Mouse (Mus musculus): ENCODE measurements at regions not wholly inside any gene's neighbourhood (a gene's known extent, or its start where the extent isn't known, plus 50 kb on each side); places are given as distances from the start of the nearest gene placed in this dataset.

DNA sequence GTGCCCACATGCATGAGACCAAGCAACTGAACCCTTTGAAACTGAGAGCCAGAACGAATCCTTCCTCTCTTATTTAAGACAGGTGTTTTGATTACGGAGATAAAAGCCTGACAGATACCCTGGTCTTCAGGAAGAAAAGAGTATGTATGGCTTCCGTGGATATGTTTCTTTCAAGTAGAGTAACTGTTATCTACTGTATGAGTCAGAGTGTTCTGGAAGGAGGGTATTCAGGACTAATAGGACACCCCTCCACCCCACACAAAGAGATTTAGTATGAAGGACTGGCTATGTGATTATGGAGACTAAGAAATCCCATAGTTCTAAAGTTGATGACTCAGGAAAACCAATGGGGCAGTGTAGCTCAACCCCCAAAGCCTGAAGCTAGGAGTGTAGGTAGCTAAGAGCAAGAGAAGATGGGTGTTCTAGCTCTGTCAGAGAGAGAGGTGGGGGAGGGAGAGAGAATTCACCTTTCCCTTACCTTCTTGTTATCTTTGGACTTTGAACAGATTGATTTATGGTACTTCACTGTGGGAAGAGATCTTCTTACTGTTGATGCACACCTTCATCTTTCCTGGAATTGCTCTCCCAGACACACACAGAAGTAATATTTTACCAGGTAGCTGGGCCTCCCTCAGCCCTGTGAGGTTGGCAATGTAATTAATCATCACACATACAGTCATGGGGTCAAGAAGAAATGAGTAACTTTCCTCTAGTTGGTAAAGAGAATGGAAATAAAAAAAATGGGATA, 87.6 kb upstream of the Tab2 start:
- Histone ChIP-seq H3K4me3 (ENCODE audit: insufficient read depth, poor library complexity, severe bottlenecking) (no peak overlapping the region), H3K79me2 (ENCODE audit: control insufficient read depth, insufficient read depth) (no peaks in the 10 kb centered on the region), H3K36me3 (ENCODE audit: control insufficient read depth, insufficient read depth) (no peaks in the 10 kb centered on the region), H3K27me3 (ENCODE audit: control insufficient read depth, insufficient read depth, insufficient read length) (no peaks in the 10 kb centered on the region), H3ac (ENCODE audit: control insufficient read depth, insufficient read length, low read depth) (no peak overlapping the region), H3K79me3 (ENCODE audit: low read depth) (no peaks in the 10 kb centered on the region)
- no peak for TF ChIP-seq CEBPB (IDR thresholded peaks at IDR 0.05; ENCODE audit: low read depth)
- TF ChIP-seq USF1 (IDR thresholded peaks at IDR 0.05; ENCODE audit: low read depth): no peak
- TF ChIP-seq CTCF (IDR thresholded peaks at IDR 0.05; ENCODE audit: control insufficient read depth, insufficient read depth, insufficient read length): no peak
- TF ChIP-seq MYOG (IDR thresholded peaks at IDR 0.05; ENCODE audit: control insufficient read depth, extremely low read depth, insufficient read length): no peak
- TF ChIP-seq MAX (IDR thresholded peaks at IDR 0.05): no peak
- TF ChIP-seq MYOD1 (IDR thresholded peaks at IDR 0.05; ENCODE audit: control insufficient read depth, insufficient read length, low read depth): no peak
- TF ChIP-seq FOSL1 (IDR thresholded peaks at IDR 0.05; ENCODE audit: insufficient read depth, low read length, poor library complexity, severe bottlenecking): no peak

DNA sequence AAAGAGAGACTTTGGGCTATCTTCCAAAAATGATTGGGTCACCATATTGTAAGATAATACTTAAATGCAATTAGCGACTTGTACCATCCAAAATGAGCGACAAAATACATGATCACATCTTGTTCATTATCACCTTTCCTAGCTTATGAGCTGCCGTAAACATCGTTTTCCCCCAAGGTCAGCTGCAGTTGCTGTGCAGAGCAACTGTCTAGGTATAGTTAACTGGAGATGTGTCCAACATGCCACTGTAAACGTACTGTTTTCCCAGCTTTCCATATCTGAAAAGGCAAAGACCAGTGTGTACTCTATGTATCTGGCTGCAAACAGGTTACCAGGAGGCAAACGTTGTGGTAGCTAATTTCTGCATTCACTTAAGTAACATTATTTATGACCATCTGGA, 86.3 kb upstream of the Tab2 start:
- no peaks in the 10 kb centered on the region for H3K27me3 ChIP-seq (ENCODE audit: control insufficient read depth, insufficient read depth, insufficient read length)
- TF ChIP-seq CTCF (IDR thresholded peaks at IDR 0.05; ENCODE audit: control insufficient read depth, insufficient read depth, insufficient read length): no peak
- no peak for TF ChIP-seq MYOD1 (IDR thresholded peaks at IDR 0.05; ENCODE audit: control insufficient read depth, insufficient read length, low read depth)
- TF ChIP-seq MAX (IDR thresholded peaks at IDR 0.05): no peak
- no peak for TF ChIP-seq FOSL1 (IDR thresholded peaks at IDR 0.05; ENCODE audit: insufficient read depth, low read length, poor library complexity, severe bottlenecking)
- no peak for TF ChIP-seq CEBPB (IDR thresholded peaks at IDR 0.05; ENCODE audit: low read depth)
- TF ChIP-seq MYOG (IDR thresholded peaks at IDR 0.05; ENCODE audit: control insufficient read depth, extremely low read depth, insufficient read length): no peak
- TF ChIP-seq USF1 (IDR thresholded peaks at IDR 0.05; ENCODE audit: low read depth): no peak
- no peak overlapping the region for H3ac ChIP-seq (ENCODE audit: control insufficient read depth, insufficient read length, low read depth)

GRCm38 (mm10) chr10:8041790-8042189, 85.8 kb upstream of the Tab2 start:
- H3K36me3 ChIP-seq (ENCODE audit: control insufficient read depth, insufficient read depth): no peaks in the 10 kb centered on the region
- H3ac ChIP-seq (ENCODE audit: control insufficient read depth, insufficient read length, low read depth): no peak overlapping the region
- H3K79me2 ChIP-seq (ENCODE audit: control insufficient read depth, insufficient read depth): no peaks in the 10 kb centered on the region
- no peak overlapping the region for H3K4me3 ChIP-seq (ENCODE audit: insufficient read depth, poor library complexity, severe bottlenecking)
- TF ChIP-seq MYOG (IDR thresholded peaks at IDR 0.05; ENCODE audit: control insufficient read depth, extremely low read depth, insufficient read length) (no peak), CEBPB (IDR thresholded peaks at IDR 0.05; ENCODE audit: low read depth) (no peak), MAX (IDR thresholded peaks at IDR 0.05) (no peak), MYOD1 (IDR thresholded peaks at IDR 0.05; ENCODE audit: control insufficient read depth, insufficient read length, low read depth) (no peak), CTCF (IDR thresholded peaks at IDR 0.05; ENCODE audit: control insufficient read depth, insufficient read depth, insufficient read length) (no peak), USF1 (IDR thresholded peaks at IDR 0.05; ENCODE audit: low read depth) (no peak), FOSL1 (IDR thresholded peaks at IDR 0.05; ENCODE audit: insufficient read depth, low read length, poor library complexity, severe bottlenecking) (no peak)
- H3K27me3 ChIP-seq (ENCODE audit: control insufficient read depth, insufficient read depth, insufficient read length): no peaks in the 10 kb centered on the region
- no peaks in the 10 kb centered on the region for H3K79me3 ChIP-seq (ENCODE audit: low read depth)

More for the DNA sequence above, 86.3 kb upstream of the Tab2 start:
- Histone ChIP-seq H3K79me2 (ENCODE audit: control insufficient read depth, insufficient read depth) (no peaks in the 10 kb centered on the region), H3K79me3 (ENCODE audit: low read depth) (no peaks in the 10 kb centered on the region), H3K36me3 (ENCODE audit: control insufficient read depth, insufficient read depth) (no peaks in the 10 kb centered on the region), H3K4me3 (ENCODE audit: insufficient read depth, poor library complexity, severe bottlenecking) (no peak overlapping the region)

DNA sequence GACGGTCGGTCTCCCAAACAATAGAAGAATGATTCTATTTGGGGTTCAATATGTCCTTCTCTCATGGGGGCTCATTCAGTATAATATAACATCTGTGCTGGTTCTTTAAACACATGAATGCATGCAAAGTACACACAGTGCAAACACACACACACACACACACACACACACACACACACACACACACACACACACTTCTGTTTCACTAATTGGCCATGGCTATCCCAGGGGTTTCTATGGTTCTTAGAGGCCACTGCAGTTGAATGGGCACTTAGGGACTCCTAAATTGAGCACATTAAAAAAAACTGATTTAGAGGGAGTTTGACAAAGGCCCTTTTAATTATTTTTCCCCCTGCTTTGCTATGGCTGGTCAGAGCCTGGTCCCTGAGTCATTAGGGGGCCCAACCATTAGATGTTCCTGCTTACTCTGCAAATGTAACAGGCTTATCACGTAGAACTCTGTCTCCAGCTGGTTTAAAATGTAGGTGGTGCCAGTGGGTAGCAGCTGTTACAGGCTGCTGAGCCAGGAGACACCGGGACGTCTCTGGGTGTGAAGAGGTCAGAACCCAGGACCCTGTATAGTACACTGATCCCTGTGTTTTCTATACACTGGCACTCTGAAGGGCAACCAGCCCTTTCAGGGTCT, 82.1 kb upstream of the Tab2 start:
- no peaks in the 10 kb centered on the region for H3K79me3 ChIP-seq (ENCODE audit: low read depth)
- no peak overlapping the region for H3K4me3 ChIP-seq (ENCODE audit: insufficient read depth, poor library complexity, severe bottlenecking)
- no peaks in the 10 kb centered on the region for H3K79me2 ChIP-seq (ENCODE audit: control insufficient read depth, insufficient read depth)
- H3K36me3 ChIP-seq (ENCODE audit: control insufficient read depth, insufficient read depth): no peaks in the 10 kb centered on the region
- H3K27me3 ChIP-seq (ENCODE audit: control insufficient read depth, insufficient read depth, insufficient read length): no peaks in the 10 kb centered on the region
- no peak overlapping the region for H3ac ChIP-seq (ENCODE audit: control insufficient read depth, insufficient read length, low read depth)
- TF ChIP-seq CEBPB (IDR thresholded peaks at IDR 0.05; ENCODE audit: low read depth) (no peak), MAX (IDR thresholded peaks at IDR 0.05) (no peak), USF1 (IDR thresholded peaks at IDR 0.05; ENCODE audit: low read depth) (no peak), MYOG (IDR thresholded peaks at IDR 0.05; ENCODE audit: control insufficient read depth, extremely low read depth, insufficient read length) (no peak), MYOD1 (IDR thresholded peaks at IDR 0.05; ENCODE audit: control insufficient read depth, insufficient read length, low read depth) (no peak), CTCF (IDR thresholded peaks at IDR 0.05; ENCODE audit: control insufficient read depth, insufficient read depth, insufficient read length) (no peak), FOSL1 (IDR thresholded peaks at IDR 0.05; ENCODE audit: insufficient read depth, low read length, poor library complexity, severe bottlenecking) (no peak)

GRCm38 (mm10) chr10:8036293-8036692, 80.3 kb upstream of the Tab2 start:
- no peak overlapping the region for H3K4me3 ChIP-seq (ENCODE audit: insufficient read depth, poor library complexity, severe bottlenecking)
- no peak for TF ChIP-seq CEBPB (IDR thresholded peaks at IDR 0.05; ENCODE audit: low read depth)
- no peak for TF ChIP-seq CTCF (IDR thresholded peaks at IDR 0.05; ENCODE audit: control insufficient read depth, insufficient read depth, insufficient read length)
- no peak for TF ChIP-seq MAX (IDR thresholded peaks at IDR 0.05)
- TF ChIP-seq USF1 (IDR thresholded peaks at IDR 0.05; ENCODE audit: low read depth): no peak
- no peak for TF ChIP-seq MYOG (IDR thresholded peaks at IDR 0.05; ENCODE audit: control insufficient read depth, extremely low read depth, insufficient read length)
- TF ChIP-seq FOSL1 (IDR thresholded peaks at IDR 0.05; ENCODE audit: insufficient read depth, low read length, poor library complexity, severe bottlenecking): no peak
- no peaks in the 10 kb centered on the region for H3K27me3 ChIP-seq (ENCODE audit: control insufficient read depth, insufficient read depth, insufficient read length)
- no peak overlapping the region for H3ac ChIP-seq (ENCODE audit: control insufficient read depth, insufficient read length, low read depth)
- no peaks in the 10 kb centered on the region for H3K79me3 ChIP-seq (ENCODE audit: low read depth)
- H3K36me3 ChIP-seq (ENCODE audit: control insufficient read depth, insufficient read depth): no peaks in the 10 kb centered on the region
- H3K79me2 ChIP-seq (ENCODE audit: control insufficient read depth, insufficient read depth): no peaks in the 10 kb centered on the region
